Mouse (Mus musculus) CH12.LX (cell line): ENCODE measurements around the gene Zfp128. TPM values are rescaled to one million over a fixed set of nuclear protein-coding genes. Genes with fewer than 3 reads are reported as not detected.
A peak's percentile ranks its signal among the peaks of the same experiment; 100 is the strongest.

ENCODE experiments used
- DNase-seq: peaks from one replicate; pipeline ENCODE4 v3.0.0-alpha.2; 2013; ENCODE audit errors: extremely low read depth
- H3K27ac ChIP-seq: 2 replicates; pipeline ENCODE4 v1.5.1; 2012; ENCODE audit warnings: low read depth, mild to moderate bottlenecking, control low read depth, moderate library complexity; ENCODE audit not compliant: insufficient read depth
- H3K27me3 ChIP-seq: replicated peaks from 2 replicates; pipeline ENCODE3; 2012; ENCODE audit warnings: inconsistent platforms
- H3K36me3 ChIP-seq, 2 experiments: replicated peaks in 1 of 2; 2 replicates each; pipeline versions ENCODE3 to v1.6.1; 2012; ENCODE audit warnings: inconsistent platforms in 1 of 2, low read length in 1 of 2, mild to moderate bottlenecking in 1 of 2, mixed read lengths in 1 of 2, moderate library complexity in 1 of 2; ENCODE audit not compliant: control insufficient read depth in 1 of 2, insufficient read depth in 1 of 2
- H3K4me1 ChIP-seq, 2 experiments: 2 replicates each; pipeline ENCODE4 v1.6.1; 2012; ENCODE audit warnings: inconsistent platforms in 1 of 2, moderate library complexity in 1 of 2; ENCODE audit not compliant: insufficient read depth in 2 of 2, control insufficient read depth in 1 of 2
- H3K4me2 ChIP-seq: 2 replicates; pipeline ENCODE4 v1.6.1; 2012; ENCODE audit warnings: low read depth, mild to moderate bottlenecking, control low read depth; ENCODE audit not compliant: poor library complexity, insufficient read depth, severe bottlenecking
- H3K4me3 ChIP-seq, 3 experiments: fragments of 150-350 bp in 1 of 3; sonication (generic) in 1 of 3; replicated peaks in 1 of 3; 2 replicates each; pipeline versions ENCODE3 to v1.5.1; 2011 to 2012; ENCODE audit warnings: low read depth in 2 of 3, low read length in 2 of 3, mild to moderate bottlenecking in 2 of 3, moderate library complexity in 2 of 3, control low read depth in 1 of 3, improper control_type of control experiment in 1 of 3, inconsistent platforms in 1 of 3, mixed read lengths in 1 of 3; ENCODE audit not compliant: poor library complexity in 1 of 3
- H3K79me2 ChIP-seq: replicated peaks from 2 replicates; pipeline ENCODE4 v1.6.1; 2012; ENCODE audit warnings: mild to moderate bottlenecking, moderate library complexity; ENCODE audit not compliant: control insufficient read depth, poor library complexity, insufficient read depth, severe bottlenecking; ENCODE audit errors: extremely low read depth
- H3K9ac ChIP-seq: 2 replicates; pipeline ENCODE4 v1.6.1; 2012; ENCODE audit warnings: low read depth, mild to moderate bottlenecking, control low read depth, moderate library complexity; ENCODE audit not compliant: insufficient read depth
- H3K9me3 ChIP-seq: replicated peaks from 2 replicates; pipeline ENCODE3; 2012; ENCODE audit warnings: low read length, inconsistent platforms, mixed read lengths
- CHD1 ChIP-seq: IDR thresholded peaks from 2 replicates; pipeline ENCODE4 v1.6.1; 2012; ENCODE audit warnings: low read depth, low read length, improper control_type of control experiment, inconsistent platforms
- CHD2 ChIP-seq: IDR thresholded peaks from 2 replicates; pipeline ENCODE4 v1.6.1; 2011; ENCODE audit warnings: low read length, improper control_type of control experiment
- CTCF ChIP-seq, 2 experiments: IDR thresholded peaks in 1 of 2; conservative IDR thresholded peaks in 1 of 2; 2 replicates each; pipeline ENCODE4 v1.5.1; 2011 to 2012; ENCODE audit warnings: low read depth in 2 of 2, low read length in 2 of 2, improper control_type of control experiment in 1 of 2, inconsistent platforms in 1 of 2, mild to moderate bottlenecking in 1 of 2, moderate library complexity in 1 of 2
- MAFK ChIP-seq: IDR thresholded peaks from 2 replicates; pipeline ENCODE4 v1.6.1; 2011; ENCODE audit warnings: low read length, improper control_type of control experiment; ENCODE audit not compliant: insufficient replicate concordance
- MYC ChIP-seq: IDR thresholded peaks from 2 replicates; pipeline ENCODE4 v1.6.1; 2011; ENCODE audit warnings: low read depth, mild to moderate bottlenecking, improper control_type of control experiment, low read length
- NELFE ChIP-seq: IDR thresholded peaks from 2 replicates; pipeline ENCODE4 v1.6.1; 2011; ENCODE audit warnings: low read depth, low read length, improper control_type of control experiment
- PAX5 ChIP-seq: IDR thresholded peaks from 2 replicates; pipeline ENCODE4 v1.6.1; 2012; ENCODE audit warnings: low read length, inconsistent platforms, mixed read lengths
- RAD21 ChIP-seq: IDR thresholded peaks from 2 replicates; pipeline ENCODE4 v1.6.1; 2011; ENCODE audit warnings: low read depth, mild to moderate bottlenecking, low read length, improper control_type of control experiment, moderate library complexity
- SIN3A ChIP-seq: IDR thresholded peaks from 2 replicates; pipeline ENCODE4 v1.6.1; 2012; ENCODE audit warnings: low read length, improper control_type of control experiment, inconsistent platforms
- SMC3 ChIP-seq: IDR thresholded peaks from 2 replicates; pipeline ENCODE4 v1.6.1; 2011; ENCODE audit warnings: low read depth, low read length, improper control_type of control experiment
- TCF12 ChIP-seq: IDR thresholded peaks from 2 replicates; pipeline ENCODE4 v1.6.1; 2014; ENCODE audit warnings: low read depth, mild to moderate bottlenecking, inconsistent platforms, low read length, improper control_type of control experiment
- USF1 ChIP-seq: IDR thresholded peaks from 2 replicates; pipeline ENCODE4 v1.6.1; 2014; ENCODE audit warnings: low read depth, mild to moderate bottlenecking, inconsistent platforms, low read length, improper control_type of control experiment
- USF2 ChIP-seq: conservative IDR thresholded peaks from 2 replicates; pipeline ENCODE4 v1.6.1; 2011; ENCODE audit warnings: low read depth, low read length, improper control_type of control experiment
- ZC3H11A ChIP-seq: IDR thresholded peaks from 2 replicates; pipeline ENCODE4 v1.6.1; 2012; ENCODE audit warnings: low read depth, mild to moderate bottlenecking, inconsistent platforms, low read length, improper control_type of control experiment
- ZKSCAN1 ChIP-seq: IDR thresholded peaks from 2 replicates; pipeline ENCODE4 v1.6.1; 2012; ENCODE audit warnings: low read depth, inconsistent platforms, low read length, improper control_type of control experiment, borderline replicate concordance
- dilution Hi-C: fragments of 300-500 bp; cut with MboI; formaldehyde crosslinking; loops from 2 replicates; pipeline ENCODE4 v1.14.3; 2020; ENCODE audit warnings: low sequenced_read_pairs; ENCODE audit not compliant: extremely low pct_unique_long_range_greater_than_20kb, extremely low pct_ligation_motif_present
- in situ Hi-C: fragments of 300-500 bp; cut with MboI; formaldehyde crosslinking; loops from 3 replicates; pipeline ENCODE4 v1.14.3; 2019; ENCODE audit warnings: low sequenced_read_pairs, low pct_ligation_motif_present, low pct_unique_long_range_greater_than_20kb, mixed read lengths
- polyA plus RNA-seq: library from polyadenylated mRNA; unstranded; fragments of >175 nt; gene quantifications from 2 replicates; pipeline ENCODE4 v1.2.1, GENCODE M21; 2012; ENCODE audit warnings: low read depth; ENCODE audit not compliant: insufficient read length
- total RNA-seq, 2 experiments: library from RNA; depleted of rRNA; stranded (reverse); fragments of 300-350 nt in 1 of 2; fragments of >200 nt in 1 of 2; gene quantifications; 2 replicates each; pipeline ENCODE4 v1.2.3; 2012 to 2014

The Zfp128 gene
- total and polyA plus RNA-seq, 3 experiments = 0.61 to 1.4 (median 1.2) TPM

GRCm38 (mm10) chr7:12909498-12909962 is 28.6 kb downstream of the Zfp128 start:
- no peak overlapping the region for H3K9ac ChIP-seq
- no peaks in the 10 kb centered on the region for H3K9me3 ChIP-seq
- no peak overlapping the region for H3K27ac ChIP-seq
- dilution Hi-C loops (no loop called here), in situ Hi-C loops (loop anchor here (5.0 kb wide), 1 partner anchor 98 kb away; no protein-coding TSS in a partner anchor)
- H3K27me3 ChIP-seq = no peaks in the 10 kb centered on the region
- TF ChIP-seq PAX5 (no peak), RAD21 (peak; percentile 40), CTCF (conservative IDR thresholded peaks at IDR 0.05 in 1 of 2, IDR thresholded peaks at IDR 0.05 in 1 of 2; ENCODE audit: low read depth in 2 of 2, low read length in 2 of 2) (peak; percentile 52 to 71), ZC3H11A (no peak), SMC3 (peak; percentile 36)
- no peaks in the 10 kb centered on the region for H3K79me2 ChIP-seq
- peak; percentile 57 for DNase-seq
- no peak overlapping the region for H3K4me3 ChIP-seq
- H3K36me3 ChIP-seq = peaks cover 31 to 58% of the 10 kb centered on the region in 2 experiments
- no peak overlapping the region for H3K4me2 ChIP-seq
- H3K4me1 ChIP-seq = no peaks in the 10 kb centered on the region

- no peak for DNase-seq
- Histone ChIP-seq H3K9me3 (no peaks in the 10 kb centered on the region), H3K79me2 (no peaks in the 10 kb centered on the region), H3K4me2 (no peak overlapping the region), H3K27ac (no peak overlapping the region), H3K36me3 (peaks cover 25 to 51% of the 10 kb centered on the region in 2 experiments), H3K4me1 (no peaks in the 10 kb centered on the region), H3K4me3 (no peak overlapping the region), H3K9ac (no peak overlapping the region), H3K27me3 (no peaks in the 10 kb centered on the region)
- in situ Hi-C loops = no loop called here
- TF ChIP-seq USF1 = no peak
- TF ChIP-seq MYC = no peak
- no peak for TF ChIP-seq USF2
- no peak for TF ChIP-seq PAX5
- TF ChIP-seq NELFE = no peak
- no peak for TF ChIP-seq MAFK
- TF ChIP-seq ZKSCAN1 = no peak
- no peak for TF ChIP-seq SIN3A
- TF ChIP-seq TCF12 = no peak
- TF ChIP-seq CHD1 = no peak
- TF ChIP-seq CHD2 = no peak
- dilution Hi-C loops = no loop called here
Measured at GRCm38 (mm10) chr7:12910181-12910668, 29.2 kb downstream of the Zfp128 start.
